Mouse (Mus musculus): ENCODE data around the gene P4htm.
"Not testable (repeated sequence)": the region's sequence is repeated elsewhere in the genome, so short reads cannot be mapped to it uniquely, and the experiment has no call there.

Gene P4htm

DNA sequence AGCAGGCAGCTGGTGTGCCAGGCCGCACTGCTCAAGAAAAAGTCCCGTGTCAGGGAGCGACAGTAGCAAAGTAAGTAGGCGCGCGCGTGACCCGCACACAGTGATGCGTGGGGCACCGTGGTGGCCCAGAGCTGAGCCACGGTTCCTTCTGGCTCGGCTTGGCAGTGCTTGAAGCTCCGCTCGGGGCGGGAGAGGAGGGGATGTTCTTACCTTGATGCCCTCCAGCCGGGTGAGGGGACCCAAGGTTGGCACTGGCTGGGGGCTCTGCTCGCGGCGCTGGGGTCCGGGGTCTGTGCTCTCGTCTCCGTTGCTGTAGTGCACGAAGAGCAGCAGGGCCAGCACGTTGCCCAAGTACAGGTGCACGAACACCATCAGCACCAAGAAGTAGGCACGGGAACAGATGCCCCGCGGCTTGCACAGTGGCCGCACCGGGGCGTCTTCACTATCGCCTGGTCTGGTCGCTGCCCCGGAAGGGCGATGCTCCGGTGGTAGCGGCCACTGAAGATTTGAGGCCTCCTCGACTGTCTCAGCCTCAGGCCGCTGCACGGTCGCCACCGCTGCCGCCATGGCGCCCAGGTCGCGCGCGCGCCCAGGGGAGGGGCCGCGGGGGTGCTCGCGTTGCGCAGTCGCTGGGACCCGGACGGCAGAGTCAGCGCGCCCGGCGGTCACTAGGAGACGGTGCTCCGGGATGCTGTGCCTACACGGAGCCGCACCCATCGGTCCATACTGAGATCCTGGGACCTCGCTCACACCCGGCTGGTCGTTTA lies at the start of gene P4htm:
P4htm (minus strand) TSS at position 670 of the 767 bp plus-strand sequence.
- peak; percentile 86 for DNase-seq

DNA sequence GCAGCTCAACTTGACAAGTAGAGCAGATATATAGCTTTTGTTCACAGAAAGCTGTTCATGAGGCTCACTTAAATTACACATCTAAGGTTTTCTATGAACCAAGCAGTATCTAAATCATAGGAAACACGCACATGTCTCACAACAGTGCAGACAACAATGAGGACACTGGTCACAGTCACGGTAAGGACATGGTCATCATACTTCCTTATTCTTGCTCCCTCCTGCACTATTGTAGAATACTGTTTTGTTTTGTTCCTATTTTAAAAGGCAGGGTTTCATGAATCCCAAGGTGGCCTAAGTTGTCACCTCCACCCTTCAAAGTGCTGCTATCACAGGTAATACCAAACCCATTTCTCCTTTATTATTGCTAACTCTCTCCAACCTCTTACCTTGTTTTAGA lies 42.4 kb upstream of the P4htm start:
- DNase-seq: no peak

DNA sequence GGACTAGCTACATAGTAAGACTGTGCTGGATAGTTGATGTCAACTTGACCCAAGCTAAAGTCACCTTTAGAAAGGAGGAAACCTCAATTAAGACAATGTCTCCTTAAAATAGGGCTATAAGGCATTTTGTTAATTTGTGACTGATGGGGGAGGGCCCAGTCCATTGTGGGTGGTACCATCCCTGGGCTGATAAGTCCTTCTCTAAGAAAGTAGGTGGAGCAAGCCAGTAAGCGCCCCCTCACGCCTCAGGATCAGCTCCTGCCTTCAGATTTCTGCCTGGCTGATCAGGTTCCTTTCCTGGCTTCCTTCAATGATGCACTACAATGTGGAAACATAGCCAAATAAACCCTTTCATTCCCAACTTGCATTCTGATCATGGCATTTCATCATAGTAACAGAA lies 37.9 kb upstream of the P4htm start:
- no peak for DNase-seq

DNA sequence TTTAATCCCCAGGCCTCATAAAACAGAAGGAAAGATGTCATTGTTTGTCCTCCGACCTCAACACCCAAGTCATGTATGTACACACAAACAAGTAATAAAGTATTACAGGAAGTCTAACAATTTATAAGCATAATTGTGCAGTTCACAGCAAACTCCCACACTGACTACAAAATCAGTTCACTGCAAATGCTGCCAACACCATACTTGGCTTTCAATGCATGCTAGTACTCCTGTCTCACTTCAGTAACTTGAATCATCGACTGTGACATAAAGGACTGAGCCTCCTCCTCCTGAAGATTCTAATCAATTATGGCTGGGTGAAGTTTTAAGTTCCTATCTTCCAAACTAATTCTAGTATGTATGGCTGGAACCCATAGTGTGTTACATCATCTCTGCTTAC lies 36.4 kb upstream of the P4htm start:
- no peak for DNase-seq

DNA sequence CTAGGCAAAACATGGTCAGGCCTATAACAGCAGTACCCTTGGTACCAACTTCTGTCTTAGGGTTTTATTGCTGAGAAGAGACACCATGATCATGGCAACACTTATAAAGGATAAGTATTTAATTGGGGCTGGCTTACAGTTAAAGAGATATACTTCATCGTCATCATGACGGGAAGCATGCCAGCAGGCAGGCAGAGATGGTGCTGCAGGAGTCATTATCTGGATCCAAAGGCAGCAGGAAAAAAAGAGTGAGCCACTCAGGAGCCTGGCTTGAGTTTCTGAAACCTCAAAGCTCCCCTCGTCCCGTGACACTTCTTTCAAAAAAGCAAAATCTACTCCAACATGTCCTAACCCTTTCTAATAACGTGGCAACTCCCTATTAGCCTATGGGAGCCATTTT lies 34.9 kb upstream of the P4htm start:
- DNase-seq: no peak

DNA sequence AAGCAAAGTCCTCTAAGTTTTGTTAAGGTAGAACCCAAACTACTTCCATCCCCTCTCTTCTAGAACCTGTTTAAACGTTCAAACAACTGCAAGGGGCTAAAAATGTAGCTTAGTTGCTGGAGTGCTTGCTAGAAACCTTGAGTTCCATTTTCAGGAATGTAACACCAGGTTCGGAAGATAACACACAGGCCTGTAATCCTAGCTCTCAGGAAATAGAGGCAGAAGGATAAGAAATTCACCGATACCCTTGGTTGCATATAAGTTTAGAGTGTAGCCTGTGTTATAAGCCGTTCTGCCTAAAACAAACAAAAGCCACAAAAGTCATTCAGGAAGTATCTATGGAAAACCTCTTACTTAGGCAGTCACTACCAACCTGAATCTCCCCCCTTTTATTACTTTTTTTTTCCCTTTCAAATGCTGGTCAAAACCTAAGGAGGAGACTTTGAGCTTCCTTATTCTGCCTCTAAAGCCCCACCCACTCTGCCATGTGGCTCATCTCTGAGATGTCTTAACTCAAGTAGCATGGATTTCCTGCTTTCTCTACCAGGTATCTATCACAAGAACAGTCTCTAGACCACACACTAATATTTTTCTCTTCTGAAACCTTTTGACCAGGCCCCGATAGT lies 34.3 kb upstream of the P4htm start:
- no peak for DNase-seq

DNA sequence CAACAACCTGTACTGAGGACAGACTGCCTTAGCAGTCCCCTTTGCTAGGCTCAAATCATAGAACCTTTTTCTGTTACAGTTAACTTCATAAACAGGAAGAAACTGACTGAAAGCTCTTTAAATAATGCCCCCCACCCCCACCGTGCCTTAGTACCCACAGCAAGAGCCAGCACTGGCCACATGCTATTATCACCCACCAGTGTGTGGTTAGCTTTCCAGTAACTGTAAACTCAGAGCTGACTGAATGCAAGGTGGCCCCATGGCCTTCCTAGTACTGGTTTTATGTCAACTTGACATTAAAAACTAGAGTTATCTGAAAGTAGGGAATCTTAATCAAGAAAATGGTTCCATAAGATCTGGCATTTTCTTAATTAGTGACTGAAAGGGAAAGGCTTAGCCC lies 33.2 kb upstream of the P4htm start:
- no peak for DNase-seq

DNA sequence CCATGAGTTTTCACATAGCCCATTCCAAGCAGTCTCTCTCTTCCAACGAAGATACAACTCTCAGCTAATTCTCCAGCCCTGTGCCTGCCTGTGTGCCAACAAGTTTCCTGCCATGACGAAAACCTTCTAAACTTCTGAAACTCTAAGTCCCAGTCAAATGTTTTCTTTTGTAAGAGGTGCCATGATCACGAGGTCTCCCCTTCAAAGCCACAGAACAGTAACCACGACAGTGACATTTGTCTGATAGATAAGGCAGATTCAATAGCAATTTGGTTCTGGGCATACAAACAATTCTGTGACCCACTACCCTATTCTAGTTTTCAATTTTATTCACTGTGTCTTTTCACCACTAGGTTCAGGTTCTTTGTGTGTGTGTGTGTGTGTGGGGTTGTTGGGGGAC lies 30.7 kb upstream of the P4htm start:
- no peak for DNase-seq

DNA sequence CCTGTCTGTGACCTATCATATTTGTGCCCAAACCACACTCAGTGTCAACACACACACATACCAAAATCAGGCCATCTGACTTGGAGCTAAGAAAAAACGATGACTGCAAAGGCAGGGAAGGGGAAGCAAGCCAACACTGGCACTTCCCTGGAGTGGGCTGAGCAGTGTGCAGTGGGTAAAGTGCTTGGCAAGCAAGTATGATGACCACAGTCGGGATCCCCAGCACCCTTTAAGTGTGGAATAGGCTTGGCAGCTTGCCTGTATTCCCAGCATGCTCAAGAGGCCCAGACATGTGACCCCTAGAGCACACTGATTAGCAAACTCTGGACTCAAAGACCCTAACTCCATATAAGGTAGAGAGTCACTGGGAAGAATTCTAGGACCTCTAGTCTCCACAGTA lies 29.0 kb upstream of the P4htm start:
- DNase-seq: no peak

DNA sequence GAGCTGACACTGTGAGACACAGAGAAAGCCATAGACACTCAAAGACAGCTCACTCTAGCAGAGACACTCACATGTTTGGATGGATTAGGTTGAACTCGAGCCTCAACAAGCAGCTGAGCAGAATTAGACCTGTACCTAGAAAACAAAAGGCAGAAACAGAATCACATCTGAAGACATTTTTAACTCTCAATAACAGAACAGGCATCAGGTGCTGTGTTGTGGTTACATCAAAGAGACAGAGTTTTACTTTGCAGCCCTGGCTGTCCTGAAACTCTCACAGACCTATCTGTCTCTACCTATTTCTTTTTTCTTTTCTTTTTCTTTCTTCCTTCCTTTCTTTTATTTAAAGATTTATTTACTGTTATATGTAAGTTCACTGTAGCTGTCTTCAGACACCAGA lies 19.8 kb upstream of the P4htm start:
- no peak for DNase-seq

DNA sequence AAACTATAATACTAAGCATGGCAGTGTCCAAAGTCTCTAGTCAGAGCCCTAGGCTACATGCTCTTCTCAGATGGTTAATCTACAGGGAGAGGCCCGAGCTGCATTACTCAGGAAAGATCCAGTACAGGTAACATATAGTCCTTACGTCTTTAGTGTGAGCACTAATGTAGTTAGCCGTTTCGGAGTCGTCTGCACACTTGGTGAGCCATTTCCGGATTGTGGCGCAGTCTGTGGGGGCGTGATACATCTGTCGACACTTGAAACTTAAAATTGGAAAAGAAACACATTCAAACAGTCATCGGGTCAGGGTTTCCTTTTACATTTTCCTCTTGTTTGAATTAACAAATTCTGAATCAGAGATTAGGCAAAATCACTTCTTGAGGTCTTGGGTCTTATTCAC lies 14.0 kb upstream of the P4htm start:
- no peak for DNase-seq

DNA sequence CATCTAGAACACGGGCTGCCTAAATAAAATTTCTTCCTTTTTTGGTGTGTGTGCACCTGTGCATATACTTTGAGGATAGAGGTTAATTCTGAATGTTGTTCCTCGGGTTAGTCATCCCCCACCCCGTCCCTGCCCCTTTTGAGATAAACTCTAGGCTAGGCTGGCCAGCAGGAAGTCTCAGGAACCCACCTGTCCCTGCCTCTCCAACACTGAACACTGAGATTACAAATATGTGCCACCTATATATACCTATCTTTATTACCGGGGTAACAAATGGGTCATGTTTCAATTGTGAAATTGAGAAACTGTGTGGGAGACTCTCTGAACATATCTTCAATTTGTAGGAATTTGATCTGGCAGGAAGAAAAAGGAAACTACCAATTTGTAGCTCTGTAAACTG lies 11.4 kb upstream of the P4htm start:
- DNase-seq: no peak

DNA sequence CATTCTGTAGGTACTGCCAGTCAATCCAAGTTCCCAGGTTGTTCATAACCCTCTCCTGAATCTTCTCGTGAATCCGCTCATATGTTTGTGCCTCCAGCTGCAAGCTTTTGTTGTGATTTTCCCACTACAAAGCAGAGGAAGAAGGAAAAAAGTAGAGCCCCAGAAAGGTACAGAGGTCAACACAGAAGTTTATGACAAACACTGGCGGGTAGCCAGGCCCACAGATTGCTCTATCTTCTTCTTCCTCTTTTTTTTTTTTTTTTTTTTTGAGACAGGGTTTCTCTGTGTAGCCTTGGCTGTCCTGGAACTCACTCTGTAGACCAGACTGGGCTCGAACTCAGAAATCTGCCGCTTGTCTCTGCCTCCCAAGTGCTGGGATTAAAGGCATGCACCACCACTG lies 10.5 kb upstream of the P4htm start:
- DNase-seq: not testable (repeated sequence)

DNA sequence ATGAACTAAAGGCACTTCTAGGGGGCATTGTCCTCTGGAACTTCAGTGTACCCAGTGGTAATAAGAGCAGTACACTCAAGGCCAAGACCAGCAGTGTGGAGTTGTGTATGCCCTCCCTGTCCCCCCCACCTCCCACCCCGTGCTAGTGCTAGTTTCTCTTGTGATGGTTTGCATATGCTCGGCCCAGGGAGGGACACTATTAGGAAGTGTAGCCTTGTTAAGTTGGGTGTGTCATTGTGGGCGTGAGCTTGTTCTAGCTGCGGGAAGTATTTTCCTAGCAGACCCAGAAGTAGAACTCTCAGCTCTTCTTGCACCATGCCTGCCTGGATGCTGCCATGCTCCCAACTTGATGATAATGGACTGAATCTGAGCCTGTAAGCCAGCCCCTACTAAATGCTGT lies 4.5 kb upstream of the P4htm start:
- DNase-seq: no peak

DNA sequence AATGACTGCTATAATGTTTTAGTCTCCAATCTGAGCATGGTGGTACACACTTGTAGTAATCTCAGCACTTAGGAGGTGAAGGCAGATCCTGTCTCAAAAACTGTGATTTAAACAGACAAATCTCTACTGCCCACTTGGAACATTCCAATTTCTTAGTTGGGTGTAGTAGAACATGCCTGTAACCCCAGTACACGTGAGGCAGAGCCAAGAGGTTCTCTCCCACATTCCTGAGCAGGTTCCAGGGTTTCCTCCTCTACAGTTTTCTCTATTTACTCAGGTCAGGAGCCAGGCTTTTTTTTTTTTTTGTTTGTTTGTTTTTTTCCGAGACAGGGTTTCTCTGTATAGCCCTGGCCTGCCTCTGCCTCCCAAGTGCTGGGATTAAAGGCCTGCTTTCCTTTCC lies 2.5 kb upstream of the P4htm start:
- no peak for DNase-seq

DNA sequence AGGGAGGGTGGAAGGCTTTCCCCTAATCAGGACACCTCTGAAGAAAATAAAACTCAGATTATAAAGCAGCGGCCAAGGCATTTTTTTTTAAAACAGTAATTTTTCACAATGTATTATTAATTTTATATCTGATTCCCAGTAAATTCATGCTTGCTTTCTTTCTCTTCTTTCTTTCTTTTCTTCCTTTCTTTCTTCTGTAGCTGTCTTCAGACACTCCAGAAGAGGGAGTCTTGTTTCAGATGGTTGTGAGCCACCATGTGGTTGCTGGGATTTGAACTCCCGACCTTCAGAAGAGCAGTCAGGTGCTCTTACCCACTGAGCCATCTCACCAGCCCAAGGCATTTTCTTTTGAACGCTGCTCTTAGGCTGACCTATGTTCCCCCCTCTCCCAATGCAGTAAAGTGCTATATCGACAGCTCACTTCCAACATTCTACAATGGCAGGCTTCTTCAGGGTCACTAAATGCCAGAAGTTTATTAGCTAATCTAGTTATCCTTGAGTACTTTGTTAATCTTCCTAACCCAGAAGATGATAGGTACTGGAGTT lies 1.6 kb upstream of the P4htm start:
- no peak for DNase-seq

DNA sequence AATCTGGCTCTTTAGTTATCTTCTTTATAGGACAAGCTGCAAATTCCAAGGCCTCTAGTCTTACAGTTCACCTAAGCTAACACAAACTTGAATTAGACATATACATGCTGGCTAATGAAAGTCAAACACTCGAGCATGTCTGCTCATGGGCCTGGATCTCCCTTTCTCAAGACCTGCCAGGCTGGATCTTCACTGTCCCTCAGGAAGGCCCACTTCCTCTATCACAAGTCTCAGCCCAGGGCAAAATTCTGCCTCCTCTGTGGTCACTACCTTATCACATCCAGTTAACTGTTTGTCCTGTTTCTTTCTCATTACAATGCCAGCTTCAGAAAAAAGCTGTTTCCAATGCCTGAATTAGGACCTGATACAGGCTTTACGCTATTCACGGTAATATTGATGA lies 3.1 kb downstream of the P4htm start:
- no peak for DNase-seq

DNA sequence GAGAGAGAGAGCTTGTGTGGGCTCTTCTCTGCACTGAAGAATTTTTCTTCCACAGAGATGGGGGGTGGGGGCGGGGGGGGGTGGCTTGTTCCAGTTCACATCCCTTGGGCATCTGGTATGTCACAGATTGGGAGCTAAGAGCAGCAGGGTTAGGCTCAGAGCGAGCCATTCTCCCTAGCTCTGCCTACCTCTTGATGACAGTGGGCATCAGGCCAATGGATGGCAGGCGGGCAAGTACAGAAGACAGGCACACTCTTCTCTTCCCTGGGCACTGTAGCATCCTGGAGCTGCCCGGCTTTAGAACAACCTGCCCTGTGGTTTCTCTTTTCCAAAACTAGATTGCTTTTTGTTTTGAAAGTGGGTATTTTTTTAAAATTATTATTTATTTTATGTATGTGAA lies 6.0 kb downstream of the P4htm start:
- no peak for DNase-seq

DNA sequence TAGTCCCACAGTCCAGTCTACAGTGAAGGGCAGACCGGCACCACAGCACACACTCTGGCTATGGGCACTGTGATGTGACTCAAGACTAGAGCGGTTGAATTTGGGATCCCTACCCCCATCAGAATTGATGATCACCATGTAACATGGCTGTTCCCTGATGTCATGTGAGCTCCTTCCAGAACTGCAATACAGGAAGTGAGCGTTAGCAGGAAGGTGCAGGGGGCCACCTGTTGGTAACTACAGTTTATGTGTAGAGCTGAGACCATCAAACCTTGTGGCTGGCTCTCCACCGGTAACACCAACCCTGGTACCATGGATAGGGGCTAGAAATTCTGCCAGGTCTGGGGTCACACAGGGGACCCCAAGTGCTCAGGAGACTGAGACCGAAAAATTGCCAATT lies 8.2 kb downstream of the P4htm start:
- no peak for DNase-seq

DNA sequence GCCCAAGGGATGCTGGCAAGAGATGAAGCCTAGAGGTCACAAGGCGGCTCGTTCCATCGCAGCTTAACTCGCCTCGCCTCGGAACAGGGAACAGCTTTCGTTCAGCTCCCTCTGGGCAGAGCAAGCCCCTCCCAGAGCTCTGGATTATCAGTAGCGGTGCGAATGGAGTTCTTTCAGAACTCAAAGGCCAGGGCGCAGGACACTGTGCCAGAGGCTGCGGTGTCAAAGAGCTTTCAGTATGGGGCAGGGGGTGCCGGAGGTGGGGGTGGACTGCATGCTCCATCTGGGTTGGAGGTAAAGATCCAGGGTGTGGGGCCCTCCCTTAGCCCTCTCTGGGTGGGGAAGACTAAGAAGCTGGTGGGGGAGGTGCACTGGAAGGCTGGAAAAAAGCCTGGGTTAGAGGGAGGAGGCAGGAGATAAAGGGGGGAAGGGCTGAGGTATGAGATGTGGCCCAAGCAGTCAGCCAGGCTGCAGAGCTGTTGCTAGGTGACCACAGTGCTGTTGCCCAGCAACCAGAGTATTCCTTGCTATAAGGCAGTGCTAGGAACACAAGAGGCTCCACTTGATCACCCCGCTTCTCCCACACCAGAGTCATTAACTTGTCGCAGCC lies 9.8 kb downstream of the P4htm start:
- peak; percentile 85 for DNase-seq

DNA sequence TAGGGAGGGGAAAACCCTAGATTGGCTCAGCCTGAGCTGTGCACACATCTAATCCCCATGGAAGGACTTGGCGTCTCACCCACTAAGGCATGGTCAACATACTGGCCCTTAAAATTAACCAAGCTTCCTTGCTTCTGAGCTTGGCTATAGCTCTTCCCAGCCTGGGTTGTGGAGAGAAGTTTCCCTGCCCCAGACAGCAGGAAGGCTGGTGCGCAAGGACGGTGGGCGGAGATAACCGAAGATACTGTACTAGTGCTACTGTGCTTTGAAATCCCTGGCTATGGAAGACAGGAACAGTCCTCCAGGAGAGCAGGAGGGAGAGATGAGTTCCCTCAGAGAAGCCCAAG lies 18.1 kb downstream of the P4htm start:
- DNase-seq: no peak

DNA sequence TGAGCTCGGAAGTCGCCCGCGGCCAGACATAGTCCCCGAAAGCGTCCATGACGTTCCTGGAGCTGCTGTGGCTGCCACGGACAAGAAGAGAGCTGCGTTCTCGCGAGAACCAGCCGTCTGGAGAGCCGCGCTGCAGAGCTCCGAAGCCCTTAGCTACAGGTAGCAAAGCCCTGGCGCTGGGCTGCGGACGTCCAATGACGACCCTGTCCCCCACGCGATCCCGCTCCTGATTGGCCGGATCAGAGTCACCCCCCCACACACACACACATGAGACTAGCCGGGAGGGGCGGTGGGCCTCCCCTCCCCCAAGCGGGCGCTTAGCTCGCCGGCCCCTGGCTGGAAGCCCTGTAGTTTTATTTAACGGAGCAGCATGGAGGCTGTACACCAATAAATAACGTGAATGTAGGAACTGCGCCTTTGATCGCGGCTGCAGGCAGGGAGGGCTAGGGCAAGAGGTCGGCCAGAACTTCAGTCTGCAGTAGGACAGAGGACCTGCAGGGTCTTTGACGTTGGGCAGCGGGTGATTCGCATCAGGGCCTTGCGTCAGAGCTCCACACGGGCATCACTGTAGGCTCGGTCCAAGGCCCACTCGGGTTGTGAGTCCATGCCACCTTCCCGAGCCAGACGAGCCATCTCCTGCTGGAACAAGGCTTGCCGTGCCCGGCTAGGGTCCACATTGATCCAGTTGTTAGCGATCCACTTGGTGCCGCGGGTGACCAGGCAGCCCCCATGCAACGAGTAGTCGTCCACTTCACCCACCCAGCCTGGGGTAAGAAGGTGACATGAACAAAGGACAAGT lies 18.7 kb downstream of the P4htm start, which contains the start of gene Wdr6:
Wdr6 (minus strand) TSS at position 195 of the 799 bp plus-strand sequence.
- DNase-seq: peak; percentile 90

DNA sequence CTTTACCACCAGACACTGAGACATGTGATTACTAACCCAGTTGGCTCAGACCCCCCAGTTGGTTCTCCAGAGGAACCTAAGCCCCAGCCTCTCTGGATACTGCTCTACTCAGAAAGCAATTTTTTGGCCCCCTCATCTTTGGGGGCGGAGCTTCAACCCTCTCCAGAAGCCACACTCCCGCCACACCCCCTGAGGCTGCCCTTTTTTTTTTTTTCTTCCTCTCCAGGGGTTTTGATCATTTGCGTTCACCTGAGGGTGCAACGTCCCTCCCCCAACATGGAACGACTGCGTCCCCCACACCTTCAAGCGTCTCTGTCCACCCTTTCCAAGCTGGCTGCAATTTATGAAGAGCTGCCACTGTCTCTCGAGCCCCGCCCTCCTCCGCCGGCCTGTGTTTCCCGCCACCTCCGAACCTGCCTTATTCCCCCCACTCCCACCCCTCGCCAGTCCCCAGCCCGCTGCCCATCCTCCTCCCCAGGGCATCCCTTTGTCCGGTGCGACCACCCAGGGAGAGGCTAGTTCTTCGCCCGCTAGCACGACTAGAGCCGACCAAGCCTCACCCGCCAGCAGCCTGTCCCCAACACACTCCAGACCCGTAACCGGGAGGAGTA lies 19.4 kb downstream of the P4htm start:
- no peak for DNase-seq
